Mouse (Mus musculus): Measurements from ENCODE around the gene Rbm48. TPM values are rescaled to one million over a fixed set of nuclear protein-coding genes. Genes with fewer than 3 reads are reported as not detected.

Gene Rbm48
- total RNA-seq, 2 experiments from 2014 or later: 10.7 to 29.5 TPM

DNA sequence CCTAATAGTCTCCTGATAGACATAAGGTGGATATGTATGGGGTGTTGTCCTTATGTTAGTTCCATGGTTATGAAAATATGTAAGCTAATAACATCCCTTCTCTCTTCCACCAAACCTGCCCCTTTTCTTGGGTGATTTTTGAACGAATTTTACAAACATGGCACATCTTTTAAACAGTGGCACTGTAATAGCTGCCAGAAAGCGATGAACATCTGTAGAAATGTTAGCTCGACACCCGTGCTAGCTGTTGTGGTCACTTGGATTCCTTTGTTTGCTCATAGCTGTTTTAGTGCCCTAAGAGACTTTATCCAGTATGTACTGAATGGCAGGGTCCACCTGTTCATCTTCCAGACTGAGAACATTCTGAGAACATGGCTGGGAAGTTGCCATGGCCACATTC, 25.1 kb downstream of the Rbm48 start, which contains the start of gene 1700109H08Rik:
Gene 1700109H08Rik (plus strand): TSS at position 301 of the 400 bp plus-strand sequence.
- no peak for ATAC-seq (replicated peaks; ENCODE audit: low FRiP score, low TSS enrichment, poor library complexity, severe bottlenecking)

DNA sequence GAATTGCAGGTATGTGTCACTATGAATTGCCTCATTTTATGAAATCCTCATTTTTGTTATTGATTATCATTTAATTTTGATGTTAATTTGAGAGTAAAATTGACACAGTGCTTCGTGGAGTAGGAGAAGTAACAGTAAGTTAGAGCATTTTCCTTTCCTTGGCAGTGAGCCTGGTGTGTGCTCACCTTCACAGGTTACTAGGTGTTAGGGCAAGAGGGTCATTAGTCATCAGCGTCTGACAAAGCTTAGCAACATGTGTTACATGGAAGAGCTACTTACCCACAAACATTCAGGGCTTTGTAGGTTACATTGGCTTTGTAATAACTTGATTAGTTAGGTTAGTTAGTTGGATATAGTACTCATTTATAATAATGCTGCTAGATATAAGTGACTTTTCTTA, 42.2 kb downstream of the Rbm48 start:
- ATAC-seq (replicated peaks; ENCODE audit: low FRiP score, low TSS enrichment, poor library complexity, severe bottlenecking): no peak

DNA sequence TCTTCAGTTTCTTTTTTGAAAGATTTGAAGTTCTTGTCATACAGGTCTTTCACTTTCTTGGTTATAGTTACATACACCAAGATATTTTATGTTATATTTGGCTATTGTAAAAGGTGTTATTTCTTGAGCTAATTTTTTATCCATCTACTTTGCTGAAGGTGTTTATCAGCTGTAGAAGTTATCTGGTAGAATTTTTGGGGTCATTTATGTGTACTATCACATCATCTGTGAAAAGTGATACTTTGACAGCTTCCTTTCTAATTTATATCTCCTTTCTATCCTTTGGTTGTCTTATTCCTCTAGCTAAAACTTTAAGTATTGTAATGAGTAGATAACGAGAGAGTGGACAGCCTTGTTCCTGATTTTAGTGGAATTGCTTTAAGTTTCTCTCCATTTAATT, 44.9 kb downstream of the Rbm48 start:
- ATAC-seq (replicated peaks; ENCODE audit: low FRiP score, low TSS enrichment, poor library complexity, severe bottlenecking): no peak

DNA sequence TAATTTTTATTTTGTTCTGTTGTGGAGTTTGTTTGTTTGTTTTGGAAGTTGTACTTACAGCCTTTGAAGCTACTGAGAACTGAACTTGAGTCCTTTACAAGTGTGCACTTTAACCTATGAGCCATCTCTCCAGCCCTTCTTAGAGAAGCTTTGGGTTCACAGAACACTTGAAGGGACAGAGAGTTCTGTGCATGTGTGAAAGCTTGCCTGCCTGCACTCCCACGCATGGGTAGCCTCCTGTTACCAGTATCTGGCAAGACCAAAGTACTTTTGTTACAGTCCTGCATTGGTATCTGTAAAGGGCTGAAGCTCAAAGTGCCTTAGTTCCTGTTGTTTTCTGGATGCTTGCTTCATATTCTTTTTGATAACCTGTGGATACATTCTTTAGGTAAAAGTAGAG, 50.2 kb downstream of the Rbm48 start:
- no peak for ATAC-seq (replicated peaks; ENCODE audit: low FRiP score, low TSS enrichment, poor library complexity, severe bottlenecking)

DNA sequence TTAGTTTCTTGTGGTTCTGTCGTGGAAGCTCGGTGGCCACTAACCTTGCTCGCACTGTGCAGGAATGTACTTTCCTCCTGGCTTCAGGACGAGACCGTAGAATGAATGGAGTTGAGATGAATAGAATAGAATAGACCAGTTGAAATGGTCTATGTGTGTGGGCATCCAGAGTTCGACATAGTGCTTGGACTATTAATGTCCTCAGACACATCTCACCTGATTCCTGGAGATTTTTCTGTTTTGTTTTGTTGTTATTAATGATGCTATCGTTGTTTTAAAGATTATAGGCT, 52.0 kb downstream of the Rbm48 start:
- ATAC-seq (replicated peaks; ENCODE audit: low FRiP score, low TSS enrichment, poor library complexity, severe bottlenecking): no peak

DNA sequence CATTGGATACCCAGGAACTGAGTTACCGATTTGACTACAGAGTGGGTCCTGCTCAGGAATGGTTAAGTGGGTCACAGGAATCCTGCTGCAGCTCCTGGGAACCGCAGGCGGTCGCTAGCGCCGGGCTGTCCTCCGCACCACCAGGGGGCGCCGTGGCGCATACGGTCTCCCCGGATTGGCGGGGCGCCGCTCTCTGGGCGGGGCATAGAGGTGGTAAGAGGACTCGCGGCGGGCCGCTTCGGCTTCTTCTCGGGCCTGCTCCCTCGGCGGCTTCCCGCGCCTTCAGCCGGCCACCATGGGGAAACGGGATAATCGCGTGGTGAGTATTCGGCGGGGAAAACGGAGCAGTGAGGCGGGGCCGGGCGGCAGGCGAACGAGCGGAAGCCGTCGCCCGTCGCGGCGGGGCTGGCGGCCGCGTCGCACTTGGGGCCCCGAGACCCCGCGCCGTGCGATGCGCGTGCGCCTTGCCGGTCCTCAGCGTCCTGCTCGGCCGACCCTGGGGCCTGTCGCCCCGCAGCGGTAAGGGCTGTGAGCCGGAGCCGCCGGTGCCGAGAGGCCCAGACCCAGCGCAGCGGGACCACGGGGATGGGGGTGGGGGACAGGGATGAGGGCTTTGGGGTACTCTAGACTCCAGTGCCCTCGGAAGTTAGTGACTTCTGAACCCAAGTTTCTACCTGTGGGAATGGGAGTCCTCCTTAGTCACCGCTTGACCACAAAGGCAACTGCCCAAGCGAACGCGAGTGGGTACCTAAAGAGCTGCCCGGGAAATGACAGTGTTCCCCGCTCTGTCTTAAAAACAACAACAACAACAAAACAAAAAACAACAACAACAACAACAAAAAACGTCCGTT, 52.5 kb downstream of the Rbm48 start, which contains the start of gene Fam133b:
Gene Fam133b (plus strand): TSS at position 205 of the 851 bp plus-strand sequence.
- peak; percentile 87 for ATAC-seq (replicated peaks; ENCODE audit: low FRiP score, low TSS enrichment, poor library complexity, severe bottlenecking)

DNA sequence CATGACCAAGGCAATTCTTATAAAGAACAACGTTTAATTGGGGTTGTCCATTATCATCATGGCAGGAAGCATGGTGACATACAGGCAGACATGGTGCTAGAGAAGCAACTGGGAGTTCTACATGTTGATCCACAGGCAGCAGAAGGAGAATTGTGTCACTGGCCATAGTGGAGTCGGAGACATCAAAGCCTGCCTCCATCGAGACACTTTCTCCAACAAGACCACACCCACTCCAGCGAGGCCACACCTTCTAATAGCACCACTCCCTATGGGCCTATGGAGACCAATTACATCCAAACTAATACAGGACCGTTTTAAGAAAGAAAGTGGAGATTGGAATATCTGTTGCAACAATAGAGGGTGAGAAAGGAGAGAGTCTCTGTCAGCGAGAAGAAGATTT, 54.5 kb downstream of the Rbm48 start:
- ATAC-seq (replicated peaks; ENCODE audit: low FRiP score, low TSS enrichment, poor library complexity, severe bottlenecking): no peak

DNA sequence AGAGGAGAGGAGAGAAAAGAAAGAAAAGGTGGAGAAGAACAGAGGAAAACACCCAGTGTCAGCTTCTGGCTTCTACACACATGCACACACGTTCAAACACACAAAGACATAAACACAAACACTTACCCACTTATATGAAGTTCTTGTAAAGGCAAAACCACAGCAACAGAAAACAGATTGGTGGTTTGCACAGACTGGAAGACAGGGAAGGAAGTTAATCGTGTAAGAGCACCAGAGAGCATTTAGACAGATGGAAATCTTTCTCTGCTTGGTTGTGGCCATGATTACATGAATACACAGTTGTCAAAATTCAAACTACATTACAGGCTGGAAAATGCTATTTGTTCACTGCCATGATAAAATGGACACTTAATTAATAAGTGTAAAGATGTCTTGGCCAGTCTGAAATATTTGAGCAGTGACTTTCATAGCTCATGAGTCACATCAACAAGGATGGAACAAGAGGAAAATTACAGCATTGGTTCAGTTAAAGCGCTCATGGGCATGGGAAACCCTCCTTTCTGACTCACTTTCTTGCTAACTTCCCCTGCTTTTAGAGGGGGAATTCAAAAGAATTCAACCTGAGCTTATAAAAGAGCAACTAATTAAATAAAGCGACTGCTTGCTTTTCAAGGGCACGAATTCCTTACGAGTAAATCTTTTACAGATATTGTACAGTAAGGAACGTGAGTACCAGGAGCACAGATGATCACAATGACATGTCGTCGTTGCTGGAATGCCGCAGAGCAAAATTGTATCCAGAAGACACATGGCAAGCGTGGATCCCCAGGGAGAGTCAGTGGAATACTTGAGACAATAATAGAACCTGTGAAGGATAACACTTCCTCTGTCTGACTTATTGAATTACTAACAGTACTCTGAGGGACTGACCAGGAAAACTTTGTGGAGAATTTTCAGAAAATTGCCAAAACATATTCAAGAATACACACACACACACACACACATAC, 57.6 kb downstream of the Rbm48 start:
- ATAC-seq (replicated peaks; ENCODE audit: low FRiP score, low TSS enrichment, poor library complexity, severe bottlenecking): no peak

DNA sequence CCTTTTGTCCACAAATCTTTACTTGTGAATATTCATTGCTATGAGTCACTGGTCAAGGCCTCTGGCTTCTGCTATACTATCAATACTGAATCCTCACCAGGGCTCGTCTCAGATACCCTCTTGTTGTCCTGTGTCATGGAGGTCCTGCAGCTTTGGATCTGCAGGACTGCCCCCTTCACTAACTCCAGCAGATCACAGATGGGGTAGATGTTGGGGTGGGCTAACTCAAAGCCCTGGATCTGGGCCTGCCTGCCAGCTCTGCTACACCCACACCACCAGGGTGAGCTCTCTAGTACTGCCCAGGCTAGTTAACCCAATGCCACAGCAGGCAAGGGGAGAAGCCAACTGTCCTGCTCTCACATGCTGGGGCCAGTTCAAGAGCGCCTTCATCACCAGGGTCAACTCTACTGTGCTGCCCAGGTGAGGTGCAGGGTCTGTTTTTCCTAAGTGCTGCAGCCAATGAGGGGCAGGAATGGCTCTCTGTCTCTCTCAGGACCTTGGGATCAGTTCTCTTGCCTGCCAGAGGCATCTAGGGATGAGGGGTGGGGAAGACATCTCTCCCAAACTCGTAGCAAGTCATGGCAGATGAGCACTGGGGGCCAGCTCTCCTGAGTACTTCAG, 59.7 kb downstream of the Rbm48 start:
- ATAC-seq (replicated peaks; ENCODE audit: low FRiP score, low TSS enrichment, poor library complexity, severe bottlenecking): no peak

Other genes with a start within 250 kb of the Rbm48 start
- gene Fam133b, start 52.8 kb downstream of the Rbm48 start, total RNA-seq (2014; fragmentation: Nextera tagmentation): 63.1 and 67.0 TPM in 2 replicates
- 91.9 and 134 TPM in 2 replicates for gene Fam133b, start 52.8 kb downstream of the Rbm48 start, total RNA-seq (2017)
- gene 1700109H08Rik, start 25.0 kb downstream of the Rbm48 start, total RNA-seq (2014; fragmentation: Nextera tagmentation): 16.9 and 27.6 TPM in 2 replicates
- gene 1700109H08Rik, start 25.0 kb downstream of the Rbm48 start, total RNA-seq (2017): 11.5 and 12.3 TPM in 2 replicates
- 16.6 and 38.2 TPM in 2 replicates for gene Pex1, start 519 bp downstream of the Rbm48 start, total RNA-seq (2014; fragmentation: Nextera tagmentation)
- 20.7 and 22.1 TPM in 2 replicates for gene Pex1, start 519 bp downstream of the Rbm48 start, total RNA-seq (2017)
- gene Tmbim7, start 54.6 kb upstream of the Rbm48 start, total RNA-seq (2014; fragmentation: Nextera tagmentation): 0.94 and 1.4 TPM in 2 replicates
- gene Tmbim7, start 54.6 kb upstream of the Rbm48 start, total RNA-seq (2017): not detected in 2 replicates
- gene Gatad1, start 60.6 kb upstream of the Rbm48 start, total RNA-seq (2014; fragmentation: Nextera tagmentation): 95.7 and 101 TPM in 2 replicates
- gene Gatad1, start 60.6 kb upstream of the Rbm48 start, total RNA-seq (2017): 183 and 187 TPM in 2 replicates
- gene Ankib1, start 206.3 kb upstream of the Rbm48 start, total RNA-seq (2014; fragmentation: Nextera tagmentation): 29.0 and 34.5 TPM in 2 replicates
- 44.4 and 63.5 TPM in 2 replicates for gene Ankib1, start 206.3 kb upstream of the Rbm48 start, total RNA-seq (2017)
- 68.1 and 79.3 TPM in 2 replicates for gene Krit1, start 206.6 kb upstream of the Rbm48 start, total RNA-seq (2014; fragmentation: Nextera tagmentation)
- gene Krit1, start 206.6 kb upstream of the Rbm48 start, total RNA-seq (2017): 54.5 and 69.1 TPM in 2 replicates
- gene Lrrd1, start 248.6 kb upstream of the Rbm48 start, total RNA-seq (2014; fragmentation: Nextera tagmentation): 0.31 TPM in 1 of 2 replicates, not detected in the other
- gene Lrrd1, start 248.6 kb upstream of the Rbm48 start, total RNA-seq (2017): 0.28 TPM in 1 of 2 replicates, not detected in the other

Measured in megakaryocyte-erythroid progenitor cell, adult 5-6 weeks (primary cell).